Mouse (Mus musculus): ENCODE measurements at regions not wholly inside any gene's neighbourhood (a gene's known extent, or its start where the extent isn't known, plus 50 kb on each side); places are given as distances from the start of the nearest gene placed in this dataset.

DNA sequence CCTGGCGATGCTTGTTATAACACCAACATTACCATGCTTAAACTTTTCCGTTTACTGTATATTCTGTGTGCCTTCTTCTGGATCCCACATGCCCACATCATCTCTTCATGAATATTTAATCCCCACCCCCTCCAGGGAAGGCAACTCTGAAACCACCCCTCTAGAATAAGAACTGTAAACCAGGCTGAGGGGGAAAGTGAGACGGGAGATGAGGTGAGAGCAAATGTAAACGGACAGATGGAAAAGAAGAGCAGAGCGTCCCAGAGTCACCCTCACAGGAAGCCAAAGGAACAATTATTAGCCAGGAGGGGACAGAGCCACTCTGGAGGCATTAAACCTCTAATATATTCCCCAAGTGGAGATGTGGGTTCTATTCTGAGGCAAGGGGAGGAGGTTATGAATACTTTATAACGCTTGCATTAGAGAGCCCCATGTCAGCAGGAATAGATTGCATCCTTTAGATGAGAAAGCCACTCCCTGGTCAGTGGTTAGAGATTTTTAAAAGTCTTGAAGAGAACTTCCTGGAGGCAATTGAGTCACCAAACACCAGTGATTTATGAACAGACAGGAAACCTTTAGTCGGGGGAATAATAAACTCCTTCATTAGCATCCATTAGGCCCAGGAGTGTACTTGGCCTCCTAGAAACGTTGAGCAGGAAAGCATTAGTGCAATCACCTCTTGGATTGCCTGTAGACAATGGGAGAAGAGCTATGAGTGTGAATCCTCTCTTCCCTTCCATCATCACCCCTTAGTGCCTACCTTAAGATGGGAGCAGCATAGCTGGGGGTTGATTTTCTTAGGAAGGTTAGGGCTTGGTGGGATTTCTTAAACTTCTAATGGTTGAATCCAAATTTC, 220.1 kb downstream of the Elavl2 start:
- no peak overlapping the region for H3K27ac ChIP-seq
- H3K9ac ChIP-seq = no peak overlapping the region
- H3K36me3 ChIP-seq = no peaks in the 10 kb centered on the region
- no peak for ATAC-seq (ENCODE audit: low FRiP score)
- no peaks in the 10 kb centered on the region for H3K4me1 ChIP-seq
- H3K27me3 ChIP-seq = no peaks in the 10 kb centered on the region
- H3K9me3 ChIP-seq (replicated peaks) = no peaks in the 10 kb centered on the region
- no peak overlapping the region for H3K4me2 ChIP-seq (replicated peaks)
- no peak overlapping the region for H3K4me3 ChIP-seq
- WGBS = 71% methylated on average over 8 of the region's 8 CpGs

DNA sequence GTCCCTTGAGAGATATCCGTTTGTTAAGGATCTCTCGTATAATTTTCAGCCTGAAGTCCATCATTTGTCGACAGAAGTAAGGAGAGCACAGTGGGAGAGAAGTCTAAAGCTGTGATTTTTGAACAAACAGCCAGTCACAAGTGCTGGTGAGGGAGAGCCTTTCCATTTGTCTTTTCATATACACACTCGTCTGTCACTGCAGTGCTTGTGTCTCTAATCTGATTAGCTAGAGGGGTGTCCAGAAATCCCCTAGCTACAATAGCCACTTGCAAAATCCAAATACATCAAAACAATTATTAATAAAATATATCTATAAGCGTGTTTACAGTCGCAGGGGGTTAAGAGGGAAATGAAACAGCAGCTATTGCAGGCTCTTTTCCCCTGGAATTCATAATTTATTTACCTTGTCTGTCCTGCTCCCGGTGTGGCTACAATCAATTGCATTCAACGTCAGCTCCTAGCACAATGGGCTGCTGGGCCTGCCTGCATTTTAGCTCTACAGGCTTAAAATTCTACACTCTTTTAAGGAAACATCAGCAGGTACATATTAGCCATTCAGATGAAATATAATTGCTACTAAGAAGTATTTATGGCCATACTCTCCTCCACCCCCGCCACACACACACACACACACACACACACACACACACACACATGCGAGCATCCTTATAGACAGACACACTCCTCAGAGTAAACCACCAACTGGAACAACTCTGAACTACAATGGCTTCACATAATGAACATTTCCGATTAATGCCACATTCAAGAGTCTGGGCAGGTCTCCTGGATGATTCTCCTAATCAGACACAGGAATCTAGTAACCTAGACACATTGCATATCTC, 236.1 kb downstream of the Elavl2 start:
- H3K9me3 ChIP-seq (replicated peaks) = 0 out of 2 replicates have a peak, but pooled peaks cover 2% of the 10 kb centered on the region
- H3K27me3 ChIP-seq = no peaks in the 10 kb centered on the region
- no peak for ATAC-seq (ENCODE audit: low FRiP score)
- no peaks in the 10 kb centered on the region for H3K36me3 ChIP-seq
- WGBS = 72% methylated on average over 11 of the region's 11 CpGs
- H3K27ac ChIP-seq = 0 out of 2 replicates have a peak overlapping the region, but pooled peaks have one; percentile 18
- H3K4me2 ChIP-seq (replicated peaks) = no peak overlapping the region
- H3K4me3 ChIP-seq = no peak overlapping the region
- no peaks in the 10 kb centered on the region for H3K4me1 ChIP-seq
- H3K9ac ChIP-seq = no peak overlapping the region

DNA sequence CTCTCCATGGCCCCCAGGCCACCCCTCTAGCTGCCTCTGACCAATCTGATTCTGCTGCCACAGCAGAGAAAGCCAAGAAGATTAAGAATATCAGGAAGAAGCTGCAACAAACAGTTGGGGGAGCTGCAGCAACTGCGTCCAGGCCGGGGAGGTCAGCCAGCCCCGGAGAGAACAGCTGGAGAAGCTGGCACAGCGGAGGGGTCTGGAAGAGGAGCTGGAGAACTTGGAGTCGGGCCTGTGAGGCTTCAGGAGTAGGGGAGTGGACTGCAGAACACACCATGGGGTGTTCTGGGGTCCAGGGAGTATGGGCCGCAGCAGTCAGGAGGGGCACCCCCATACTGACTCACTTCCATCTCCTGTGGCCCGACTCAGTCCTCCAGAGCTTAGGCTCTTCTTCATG, 243.5 kb downstream of the Elavl2 start:
- 69% methylated on average over 7 of the region's 7 CpGs for WGBS
- Histone ChIP-seq H3K27ac (no peak overlapping the region), H3K9ac (no peak overlapping the region), H3K27me3 (no peaks in the 10 kb centered on the region), H3K9me3 (replicated peaks) (0 out of 2 replicates have a peak, but pooled peaks cover 2% of the 10 kb centered on the region), H3K4me3 (no peak overlapping the region), H3K4me1 (no peaks in the 10 kb centered on the region), H3K4me2 (replicated peaks) (no peak overlapping the region), H3K36me3 (no peaks in the 10 kb centered on the region)
- no peak for ATAC-seq (ENCODE audit: low FRiP score)

DNA sequence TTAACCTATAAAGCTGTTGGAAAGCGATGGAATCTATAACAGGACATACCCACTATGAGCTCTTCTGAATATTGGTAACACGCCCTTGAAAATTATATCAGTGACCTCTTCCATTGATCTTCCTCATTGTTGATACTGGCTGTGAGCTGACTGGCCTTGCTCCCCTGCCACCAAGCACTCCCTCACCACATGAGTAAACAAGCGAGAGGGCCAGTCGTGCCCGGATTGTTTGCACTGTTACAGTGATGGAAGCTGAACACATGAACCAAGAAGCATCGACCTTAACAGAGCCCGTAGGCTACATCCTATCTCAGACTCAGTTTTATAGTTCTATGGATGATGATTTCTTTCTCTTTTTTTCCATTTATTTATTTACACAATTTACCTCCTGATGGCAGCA, 255.9 kb downstream of the Elavl2 start:
- WGBS = 66% methylated on average over 7 of the region's 7 CpGs
- no peak overlapping the region for H3K4me2 ChIP-seq (replicated peaks)
- no peak overlapping the region for H3K4me3 ChIP-seq
- no peaks in the 10 kb centered on the region for H3K36me3 ChIP-seq
- no peaks in the 10 kb centered on the region for H3K4me1 ChIP-seq
- no peaks in the 10 kb centered on the region for H3K27me3 ChIP-seq
- H3K9me3 ChIP-seq (replicated peaks) = no peaks in the 10 kb centered on the region
- no peak for ATAC-seq (ENCODE audit: low FRiP score)
- no peak overlapping the region for H3K9ac ChIP-seq
- H3K27ac ChIP-seq = no peak overlapping the region

DNA sequence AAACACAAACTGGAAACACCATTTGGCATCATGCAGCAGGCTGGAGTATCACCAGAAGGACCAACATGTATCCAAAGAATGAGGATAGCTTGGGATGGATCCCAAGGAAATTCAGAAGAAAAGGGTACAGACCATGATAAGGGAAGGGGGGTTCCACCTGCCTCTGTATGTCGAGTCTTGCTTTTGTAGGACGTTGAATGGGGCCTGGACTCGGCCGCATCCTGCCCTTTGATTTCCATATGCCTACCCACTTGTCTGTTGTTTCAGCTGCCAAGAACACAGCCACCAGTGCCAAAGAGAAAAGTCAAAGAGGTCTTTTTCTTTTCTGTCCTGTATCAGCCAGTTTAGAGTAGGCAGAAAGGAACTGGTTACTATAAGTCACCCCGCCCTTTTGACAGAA, 256.7 kb downstream of the Elavl2 start:
- Histone ChIP-seq H3K4me1 (no peaks in the 10 kb centered on the region), H3K27ac (no peak overlapping the region), H3K36me3 (no peaks in the 10 kb centered on the region), H3K9me3 (replicated peaks) (no peaks in the 10 kb centered on the region), H3K9ac (no peak overlapping the region), H3K4me3 (no peak overlapping the region), H3K27me3 (no peaks in the 10 kb centered on the region), H3K4me2 (replicated peaks) (no peak overlapping the region)
- ATAC-seq (ENCODE audit: low FRiP score) = no peak
- 77% methylated on average over 5 of the region's 5 CpGs for WGBS

DNA sequence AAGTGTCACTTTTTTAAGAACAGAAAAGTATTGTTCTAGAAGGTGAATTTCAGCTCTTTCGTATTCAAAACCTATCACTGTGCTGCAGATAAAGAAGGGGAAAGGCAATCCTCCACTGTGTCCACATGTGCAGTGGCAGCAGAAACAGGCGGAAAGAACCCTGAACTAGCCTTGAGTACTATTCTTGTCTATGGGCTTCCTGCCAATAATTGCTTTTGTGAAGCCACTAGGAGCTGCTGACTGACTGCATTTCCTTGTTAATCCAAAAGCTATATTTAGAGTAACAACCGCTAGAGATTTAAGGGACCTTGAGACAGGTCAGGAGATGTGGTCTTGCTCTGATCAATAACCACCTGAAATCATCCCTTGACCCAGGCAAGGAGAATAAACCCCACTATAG, 265.3 kb downstream of the Elavl2 start:
- no peaks in the 10 kb centered on the region for H3K4me1 ChIP-seq
- no peak overlapping the region for H3K4me3 ChIP-seq
- H3K9me3 ChIP-seq (replicated peaks) = no peaks in the 10 kb centered on the region
- no peaks in the 10 kb centered on the region for H3K36me3 ChIP-seq
- H3K4me2 ChIP-seq (replicated peaks) = no peak overlapping the region
- no peak overlapping the region for H3K9ac ChIP-seq
- no peak for ATAC-seq (ENCODE audit: low FRiP score)
- no peaks in the 10 kb centered on the region for H3K27me3 ChIP-seq
- WGBS = 87% methylated on average over 3 of the region's 3 CpGs
- no peak overlapping the region for H3K27ac ChIP-seq

DNA sequence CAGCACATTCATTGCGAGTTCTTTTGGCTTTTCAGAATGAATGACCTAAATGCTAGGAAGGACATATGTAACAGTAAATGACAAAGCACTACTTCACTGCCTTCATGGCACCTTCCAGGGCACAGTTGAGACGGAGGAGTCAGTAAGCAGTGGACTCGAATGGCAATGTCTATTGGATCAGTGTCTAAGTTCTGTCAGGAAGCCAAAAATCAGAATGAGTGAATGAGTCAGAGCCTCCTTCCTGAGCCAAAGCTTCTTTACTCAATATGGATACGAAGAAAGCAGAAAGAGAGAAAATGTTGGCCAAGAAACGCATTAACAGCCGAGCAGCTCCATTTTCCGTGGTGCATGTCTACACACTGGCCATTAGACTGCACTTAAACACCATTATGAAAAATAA, 268.3 kb downstream of the Elavl2 start:
- 92% methylated on average over 7 of the region's 7 CpGs for WGBS
- no peak overlapping the region for H3K9ac ChIP-seq
- H3K27ac ChIP-seq = no peak overlapping the region
- H3K9me3 ChIP-seq (replicated peaks) = no peaks in the 10 kb centered on the region
- no peak overlapping the region for H3K4me2 ChIP-seq (replicated peaks)
- no peaks in the 10 kb centered on the region for H3K27me3 ChIP-seq
- no peak for ATAC-seq (ENCODE audit: low FRiP score)
- H3K36me3 ChIP-seq = no peaks in the 10 kb centered on the region
- H3K4me3 ChIP-seq = no peak overlapping the region
- no peaks in the 10 kb centered on the region for H3K4me1 ChIP-seq

DNA sequence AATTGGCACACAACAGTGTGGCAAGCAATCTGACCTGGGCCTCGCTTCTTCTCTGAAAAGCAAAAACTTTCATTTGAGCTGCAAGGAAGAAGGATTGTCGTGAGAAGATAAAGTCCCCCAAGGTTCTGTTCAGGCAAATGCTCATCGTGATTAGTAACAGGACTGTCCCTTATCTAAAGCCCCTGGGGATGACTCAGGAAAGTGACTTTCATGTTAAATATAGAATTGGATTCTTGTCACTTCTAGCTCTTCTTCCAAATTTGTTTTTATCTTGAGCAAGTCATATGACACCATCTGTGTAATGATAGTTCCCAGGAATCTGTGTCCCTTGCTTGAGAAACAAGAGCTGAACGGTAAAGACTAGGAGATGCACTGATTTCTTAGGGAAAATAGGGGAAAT, 280.3 kb downstream of the Elavl2 start:
- Histone ChIP-seq H3K4me2 (replicated peaks) (no peak overlapping the region), H3K27ac (no peak overlapping the region), H3K4me3 (no peak overlapping the region), H3K9me3 (replicated peaks) (no peaks in the 10 kb centered on the region), H3K4me1 (no peaks in the 10 kb centered on the region), H3K27me3 (no peaks in the 10 kb centered on the region), H3K36me3 (no peaks in the 10 kb centered on the region), H3K9ac (no peak overlapping the region)
- ATAC-seq (ENCODE audit: low FRiP score) = no peak
- WGBS = 77% methylated on average over 4 of the region's 4 CpGs

DNA sequence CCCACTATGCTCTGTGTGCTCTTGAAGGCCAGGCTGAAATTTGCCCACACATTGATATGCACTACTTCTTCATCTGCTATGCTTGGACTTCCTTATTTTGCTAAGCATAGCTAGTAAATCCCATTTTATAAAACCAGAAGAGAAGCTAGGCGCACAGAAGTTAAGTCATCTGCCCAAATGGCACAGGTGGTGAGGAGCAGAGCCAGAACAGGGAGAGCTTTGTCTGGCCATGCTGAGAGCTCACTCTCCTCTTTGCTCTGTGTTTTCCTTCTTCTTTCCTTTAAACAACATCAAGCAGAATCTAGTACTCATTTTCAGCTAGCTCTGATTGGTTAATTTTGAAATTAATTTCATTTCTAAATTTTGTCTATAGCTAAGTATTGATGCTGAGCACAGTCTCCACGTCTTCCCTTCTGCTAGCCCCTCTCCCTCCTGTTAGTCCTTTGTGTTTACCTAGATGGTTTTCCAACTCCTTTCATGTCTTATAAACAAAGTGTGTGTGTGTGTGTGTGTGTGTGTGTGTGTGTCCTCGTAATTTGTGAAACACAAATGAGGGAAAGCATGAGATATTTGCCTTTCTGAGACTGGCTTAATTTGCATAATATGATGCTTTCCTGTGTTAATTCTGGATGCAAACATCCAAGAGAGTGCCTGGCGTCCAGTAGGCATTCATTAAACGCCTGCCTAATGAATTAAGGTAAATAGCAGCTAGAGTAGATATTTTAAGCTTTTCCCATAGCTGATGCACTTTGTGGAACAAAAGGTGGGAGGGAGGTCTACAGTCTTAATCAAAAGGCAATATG, 283.6 kb downstream of the Elavl2 start:
- Histone ChIP-seq H3K9me3 (replicated peaks) (no peaks in the 10 kb centered on the region), H3K27ac (no peak overlapping the region), H3K9ac (no peak overlapping the region), H3K36me3 (no peaks in the 10 kb centered on the region), H3K27me3 (no peaks in the 10 kb centered on the region), H3K4me2 (replicated peaks) (no peak overlapping the region), H3K4me1 (no peaks in the 10 kb centered on the region), H3K4me3 (no peak overlapping the region)
- WGBS = 81% methylated on average over 5 of the region's 5 CpGs
- ATAC-seq (ENCODE audit: low FRiP score) = no peak

DNA sequence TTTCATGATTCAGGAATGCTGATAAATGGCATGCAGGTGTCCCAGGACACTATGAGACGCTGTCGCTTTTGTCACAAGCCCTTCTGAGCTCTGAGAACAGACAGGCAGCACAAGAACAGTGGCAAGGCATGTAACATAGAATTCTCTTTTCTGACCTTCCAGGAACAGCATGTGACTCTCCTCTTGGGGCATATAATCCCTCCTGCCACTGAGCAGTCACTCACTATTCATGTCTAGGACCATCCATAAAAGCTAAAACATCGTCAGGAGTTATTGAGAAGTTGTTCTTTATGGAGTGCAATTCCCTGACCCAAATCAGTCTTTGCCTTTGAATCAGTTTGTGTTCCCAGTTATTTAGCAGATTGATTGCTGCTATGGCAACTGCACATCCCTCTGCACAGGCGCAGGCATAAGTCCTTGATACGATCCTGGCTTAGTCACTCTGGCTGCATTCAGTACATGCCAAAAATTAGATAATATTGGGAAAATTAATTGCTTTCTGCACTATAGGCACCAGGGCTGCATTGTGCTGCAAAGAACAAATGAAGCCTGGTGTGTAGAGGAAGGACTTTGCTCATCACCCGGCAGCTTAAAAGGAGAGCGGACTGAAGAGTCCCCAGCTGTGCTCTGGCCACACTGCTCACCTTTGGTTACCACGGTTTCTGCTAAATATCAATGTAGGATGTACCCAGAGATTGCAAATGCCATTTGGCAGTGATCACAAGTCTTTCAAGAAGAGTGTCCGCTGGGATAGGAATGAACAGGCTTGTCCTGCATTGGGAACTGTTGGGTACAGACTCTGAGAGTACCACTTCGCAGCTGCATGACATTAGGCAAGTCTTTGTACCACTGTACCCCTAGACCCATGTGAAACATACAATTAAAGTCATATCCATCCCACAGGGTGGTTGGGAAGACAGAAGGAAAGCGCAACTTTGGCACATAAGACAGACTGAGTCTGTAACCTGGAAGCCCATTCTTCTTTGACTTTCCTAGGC, 288.6 kb downstream of the Elavl2 start:
- no peak for ATAC-seq (ENCODE audit: low FRiP score)
- Histone ChIP-seq H3K4me3 (no peak overlapping the region), H3K27me3 (no peaks in the 10 kb centered on the region), H3K9me3 (replicated peaks) (no peaks in the 10 kb centered on the region), H3K36me3 (no peaks in the 10 kb centered on the region), H3K9ac (no peak overlapping the region), H3K4me2 (replicated peaks) (no peak overlapping the region), H3K27ac (no peak overlapping the region), H3K4me1 (no peaks in the 10 kb centered on the region)
- WGBS = 83% methylated on average over 11 of the region's 11 CpGs

DNA sequence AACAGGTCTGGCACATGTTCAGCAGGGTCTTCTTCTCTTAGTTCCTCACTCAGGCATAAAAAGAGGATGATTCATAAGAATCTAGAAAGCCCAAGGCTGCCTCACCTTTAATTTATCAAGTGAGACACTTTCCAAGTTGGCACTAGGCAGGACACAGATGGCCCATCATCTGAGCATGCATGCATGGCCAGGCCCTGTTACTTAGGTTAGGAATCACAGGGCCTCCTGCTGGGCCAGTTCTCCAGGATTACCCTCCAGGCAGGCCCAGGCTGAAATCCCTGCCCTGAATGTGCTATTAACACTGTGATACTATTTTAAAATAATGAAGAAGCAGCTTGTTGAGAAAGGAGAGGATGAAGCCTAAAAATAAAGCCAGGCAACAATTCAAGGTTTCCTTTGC, 304.5 kb downstream of the Elavl2 start:
- ATAC-seq (ENCODE audit: low FRiP score) = no peak
- Histone ChIP-seq H3K4me2 (replicated peaks) (no peak overlapping the region), H3K4me1 (0 out of 2 replicates have a peak, but pooled peaks cover 4% of the 10 kb centered on the region), H3K9ac (no peak overlapping the region), H3K27ac (no peak overlapping the region), H3K27me3 (no peaks in the 10 kb centered on the region), H3K9me3 (replicated peaks) (no peaks in the 10 kb centered on the region), H3K4me3 (no peak overlapping the region), H3K36me3 (no peaks in the 10 kb centered on the region)
